Mouse (Mus musculus) thymus, adult 2 months (tissue): Measurements from ENCODE around the gene Rhox9.
"Not testable (repeated sequence)": the region's sequence is repeated elsewhere in the genome, so short reads cannot be mapped to it uniquely, and the experiment has no call there.

ENCODE experiments used
- CTCF ChIP-seq: fragments of 200-500 bp; IDR thresholded peaks from 2 replicates; pipeline ENCODE4 v1.5.1; 2012; ENCODE audit warnings: mild to moderate bottlenecking, control low read depth, low read length, moderate library complexity, borderline replicate concordance; ENCODE audit not compliant: control insufficient read depth, poor library complexity, insufficient read depth; ENCODE audit errors: extremely low read depth
- POLR2A ChIP-seq: fragments of 200-500 bp; IDR thresholded peaks from 2 replicates; pipeline ENCODE4 v1.6.1; 2012; ENCODE audit warnings: mild to moderate bottlenecking, low read length, control low read depth, moderate library complexity; ENCODE audit not compliant: control insufficient read depth, poor library complexity, insufficient read depth; ENCODE audit errors: extremely low read depth

- TF ChIP-seq CTCF, POLR2A: not testable (repeated sequence)
These were observed at the start of gene Rhox9 for GRCm38 (mm10) chrX:37901670-37902069.
